Mouse (Mus musculus) right cerebral cortex, postnatal 10 days (tissue): Measurements from ENCODE around the gene Gm20509.
A peak's percentile ranks its signal among the peaks of the same experiment; 100 is the strongest.
"Not testable (repeated sequence)": the region's sequence is repeated elsewhere in the genome, so short reads cannot be mapped to it uniquely, and the experiment has no call there.

Experiments
- DNase-seq, 2 experiments: peaks; one replicate each; pipeline ENCODE4 v3.0.0; 2021; ENCODE audit warnings: low spot score in 2 of 2

Gene Gm20509

DNA sequence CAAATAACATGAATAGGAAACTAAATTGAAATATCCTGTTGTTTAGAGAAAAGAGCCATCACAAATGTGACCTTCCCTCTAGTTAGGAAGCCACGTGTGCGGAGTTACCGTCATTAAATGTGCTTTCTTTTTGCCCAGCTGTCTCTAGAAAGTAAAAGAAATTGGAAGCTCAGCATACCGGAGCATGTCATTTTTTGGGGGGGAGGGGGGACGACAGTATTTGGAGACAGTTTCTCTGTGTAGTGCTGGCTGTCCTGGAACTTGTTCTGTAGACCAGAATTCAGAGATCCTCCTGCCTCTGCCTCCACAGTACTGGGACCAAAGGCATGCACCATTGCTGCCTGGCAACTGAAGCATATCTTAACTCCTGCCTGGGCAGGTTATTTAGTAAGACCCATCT, 734 bp upstream of the Gm20509 start, which contains the start of gene Khdc3:
TSS of gene Khdc3 (plus strand) at position 301 of the 400 bp plus-strand sequence.
- no peak for DNase-seq

GRCm38 (mm10) chr9:73103159-73103879, 1.0 kb downstream of the Gm20509 start:
- DNase-seq = peak in 1 of 2 experiments; percentile 36

GRCm38 (mm10) chr9:73103880-73104198, 1.6 kb downstream of the Gm20509 start:
- DNase-seq = no peak

- no peak for DNase-seq
Observed at GRCm38 (mm10) chr9:73105141-73105540, 2.9 kb downstream of the Gm20509 start.

DNA sequence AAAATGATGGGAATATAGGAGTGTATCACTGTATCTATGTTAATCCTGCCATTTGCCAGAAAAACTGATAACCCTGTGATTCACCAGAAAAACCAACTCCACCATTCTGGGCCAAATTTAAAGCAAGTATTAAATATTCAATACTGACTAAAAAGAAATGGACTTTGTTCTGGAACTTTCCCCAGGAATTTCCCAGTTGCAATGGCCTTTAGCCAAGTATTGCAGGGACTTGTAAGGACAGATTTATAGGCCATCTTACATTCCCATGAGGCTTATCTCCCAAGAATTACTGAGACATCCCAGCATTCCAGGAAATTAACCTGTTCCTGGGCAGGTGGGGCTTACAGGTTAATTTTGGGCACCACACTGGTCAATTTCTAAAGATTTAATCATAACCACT, 3.5 kb downstream of the Gm20509 start:
- no peak for DNase-seq

- peak; percentile 93 to 95 for DNase-seq
Observed at GRCm38 (mm10) chr9:73112919-73113906, 10.9 kb downstream of the Gm20509 start, which contains the start of gene Rsl24d1. Gene Rsl24d1, plus strand, starts transcription at chr9:73113426.

DNA sequence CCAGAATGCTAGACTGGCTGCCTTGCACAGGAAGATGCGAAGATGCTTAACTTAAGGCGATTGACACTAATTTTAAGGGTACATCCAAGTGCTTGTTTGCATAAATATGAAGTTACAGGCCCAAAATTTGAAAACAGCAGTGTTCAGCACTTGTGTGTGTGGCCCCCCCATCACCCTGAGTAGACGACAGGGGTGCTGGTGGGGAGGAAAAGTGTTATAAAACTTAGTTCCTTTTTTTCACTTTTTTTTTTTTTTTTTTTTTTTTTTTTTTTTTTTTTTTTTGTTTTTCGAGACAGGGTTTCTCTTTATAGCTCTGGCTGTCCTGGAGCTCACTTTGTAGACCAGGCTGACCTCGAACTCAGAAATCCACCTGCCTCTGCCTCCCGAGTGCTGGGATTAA, 14.4 kb downstream of the Gm20509 start:
- not testable (repeated sequence) for DNase-seq

DNA sequence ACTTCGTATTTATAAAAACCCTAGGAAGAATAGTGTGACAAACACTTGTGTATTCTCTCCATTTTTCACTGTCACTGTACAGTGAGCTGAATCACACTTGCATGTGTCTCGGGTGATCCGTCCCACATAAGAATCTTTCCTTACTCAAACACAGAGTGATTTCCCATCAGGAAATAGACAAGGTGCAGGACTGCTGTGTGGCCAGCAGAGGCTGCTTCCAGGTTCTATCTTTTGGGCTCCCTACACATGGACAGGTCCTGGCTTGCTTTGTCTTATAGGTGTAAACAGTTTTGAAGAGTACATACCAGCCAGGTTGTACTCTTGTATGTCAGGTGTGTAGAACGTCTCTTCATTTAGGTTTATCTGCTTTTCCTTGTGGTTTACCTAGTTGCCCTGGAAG, 15.7 kb downstream of the Gm20509 start:
- DNase-seq = no peak

GRCm38 (mm10) chr9:73121735-73122134, 19.5 kb downstream of the Gm20509 start:
- peak in 1 of 2 experiments; percentile 53 for DNase-seq

- DNase-seq = no peak
Observed at GRCm38 (mm10) chr9:73125043-73125570, 22.8 kb downstream of the Gm20509 start.

GRCm38 (mm10) chr9:73127457-73127856, 25.2 kb downstream of the Gm20509 start:
- no peak for DNase-seq

GRCm38 (mm10) chr9:73129875-73130274, 27.6 kb downstream of the Gm20509 start:
- DNase-seq = no peak

DNA sequence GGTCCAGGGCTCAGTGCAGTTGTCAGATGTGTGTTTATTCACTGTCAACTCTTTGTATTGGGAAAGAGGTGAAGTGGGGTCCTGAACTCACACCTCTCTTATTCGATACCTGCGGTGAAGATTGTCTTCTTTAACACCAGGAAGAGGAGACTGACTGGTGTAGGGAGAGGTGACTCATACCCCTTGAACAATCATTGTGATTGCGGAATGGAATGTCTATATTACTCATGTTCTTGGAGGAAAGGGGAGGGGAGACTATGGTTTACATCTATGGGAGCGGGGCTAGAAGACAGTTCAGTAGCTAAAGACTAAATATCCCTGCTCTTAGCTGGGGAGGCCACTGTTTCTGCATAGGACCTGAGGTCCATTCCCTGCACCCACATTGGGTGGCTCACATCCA, 28.3 kb downstream of the Gm20509 start:
- DNase-seq = no peak

GRCm38 (mm10) chr9:73137341-73137886, 35.1 kb downstream of the Gm20509 start:
- no peak for DNase-seq

DNA sequence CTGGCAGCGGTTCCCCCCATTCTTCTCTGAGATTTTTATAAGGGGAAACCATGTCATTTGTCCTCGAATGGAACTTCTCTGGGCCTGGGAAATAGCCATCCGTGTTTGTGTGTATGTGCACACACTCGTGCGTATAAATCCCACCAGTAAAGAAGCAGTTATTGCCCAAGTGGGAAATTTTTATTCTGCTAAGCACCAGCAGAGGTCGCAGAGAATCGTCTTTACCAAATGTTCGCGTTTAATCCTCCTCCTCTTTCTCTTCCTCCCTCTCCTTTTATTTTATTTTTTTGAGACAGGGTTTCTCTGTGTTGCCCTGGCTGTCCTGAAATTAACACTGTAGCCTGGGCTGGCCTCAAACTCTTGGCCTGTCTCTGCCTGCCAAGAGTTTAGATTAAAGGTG, 52.1 kb downstream of the Gm20509 start:
- DNase-seq = no peak

DNA sequence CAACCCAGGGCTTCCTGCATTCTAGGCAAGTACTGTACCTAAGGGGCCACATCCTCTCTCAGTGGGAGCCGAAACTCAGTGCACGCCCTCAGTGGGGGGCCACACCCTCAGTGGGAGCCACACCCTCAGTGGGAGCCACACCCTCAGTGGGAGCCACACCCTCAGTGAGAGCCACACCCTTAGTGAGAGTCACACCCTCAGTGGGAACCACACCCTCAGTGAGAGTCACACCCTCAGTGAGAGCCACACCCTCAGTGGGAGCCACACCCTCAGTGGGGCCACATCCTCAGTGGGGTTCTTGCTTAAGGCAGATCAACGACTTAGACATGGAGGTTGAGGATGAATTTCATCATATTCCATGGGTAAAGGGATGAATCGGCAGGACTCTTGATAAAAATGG, 55.7 kb downstream of the Gm20509 start:
- DNase-seq = no peak

- DNase-seq = peak; percentile 42
Observed at GRCm38 (mm10) chr9:73159265-73159664, 57.0 kb downstream of the Gm20509 start.

GRCm38 (mm10) chr9:73162571-73163333, 60.5 kb downstream of the Gm20509 start:
- DNase-seq = peak; percentile 86 to 90

DNA sequence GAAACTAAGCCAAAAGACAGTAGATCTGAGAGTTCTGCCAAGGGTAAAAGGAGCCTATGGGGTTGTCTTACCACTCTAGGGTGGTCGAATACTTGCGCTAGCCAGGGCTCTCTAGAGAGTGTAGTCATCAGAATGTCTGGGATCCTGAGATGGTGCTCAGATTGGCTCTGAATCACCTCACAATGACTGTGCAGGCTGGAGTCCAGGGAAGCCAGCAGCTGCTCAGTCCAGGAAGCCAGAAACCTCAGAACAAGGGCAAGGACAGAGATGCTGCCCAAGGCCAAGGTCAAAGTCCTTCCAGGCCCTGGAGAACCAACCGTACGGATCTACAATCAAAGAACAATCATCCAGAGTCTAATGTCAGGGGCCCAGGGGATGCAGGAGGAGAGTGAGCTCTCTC, 63.4 kb downstream of the Gm20509 start:
- DNase-seq = no peak
